Mouse (Mus musculus): ENCODE measurements around the gene Ahsg. TPM values are rescaled to one million over a fixed set of nuclear protein-coding genes. Genes with fewer than 3 reads are reported as not detected.

The Ahsg gene
- polyA plus RNA-seq, 2 experiments: 1.4 TPM; not detected in 1

DNA sequence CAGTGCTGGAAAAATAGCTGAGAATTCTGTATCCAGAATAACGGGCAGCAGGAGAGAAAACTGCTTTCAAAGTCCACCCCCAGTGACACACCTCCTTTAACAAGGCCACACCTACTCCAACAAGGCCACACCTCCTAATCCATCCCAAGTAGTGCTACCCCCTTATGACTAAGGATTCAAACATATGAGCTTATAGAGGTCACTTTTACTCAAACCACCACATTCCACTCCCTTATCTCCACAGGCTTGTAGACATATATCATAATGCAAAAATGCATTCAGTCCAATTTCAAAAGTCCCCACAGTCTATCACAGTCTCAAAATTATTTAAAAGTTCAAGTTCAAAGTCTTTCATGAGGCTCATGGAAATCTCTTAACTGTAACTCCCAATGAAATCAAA, 43.4 kb upstream of the Ahsg start:
- Histone ChIP-seq H3K36me3 (ENCODE audit: control insufficient read depth, insufficient read depth, low read length) (no peaks in the 10 kb centered on the region; the same call in 1 of the 2 replicates), H3K4me2 (replicated peaks; ENCODE audit: low read depth, low read length, severe bottlenecking) (no peak overlapping the region), H3K4me3 (replicated peaks; ENCODE audit: low read length) (no peak overlapping the region), H3K4me1 (ENCODE audit: control insufficient read depth, insufficient read depth, low read length) (0 out of 2 replicates have a peak, but pooled peaks cover 6% of the 10 kb centered on the region), H3K9me3 (ENCODE audit: control insufficient read depth, low read length) (no peaks in the 10 kb centered on the region), H3K9ac (ENCODE audit: low read depth, low read length, severe bottlenecking) (no peak overlapping the region), H3K27me3 (ENCODE audit: control insufficient read depth, insufficient read depth, low read length) (no peaks in the 10 kb centered on the region), H3K27ac (replicated peaks; ENCODE audit: low read depth, low read length) (no peak overlapping the region)
- WGBS: 84% methylated on average over 1 of the region's 1 CpGs
- no peak for ATAC-seq (ENCODE audit: low FRiP score, low read depth)
- DNase-seq (ENCODE audit: low spot score): no peak
- TF ChIP-seq POLR2A (IDR thresholded peaks at IDR 0.05; ENCODE audit: borderline replicate concordance, extremely low read depth, insufficient read depth, insufficient read length): no peak

DNA sequence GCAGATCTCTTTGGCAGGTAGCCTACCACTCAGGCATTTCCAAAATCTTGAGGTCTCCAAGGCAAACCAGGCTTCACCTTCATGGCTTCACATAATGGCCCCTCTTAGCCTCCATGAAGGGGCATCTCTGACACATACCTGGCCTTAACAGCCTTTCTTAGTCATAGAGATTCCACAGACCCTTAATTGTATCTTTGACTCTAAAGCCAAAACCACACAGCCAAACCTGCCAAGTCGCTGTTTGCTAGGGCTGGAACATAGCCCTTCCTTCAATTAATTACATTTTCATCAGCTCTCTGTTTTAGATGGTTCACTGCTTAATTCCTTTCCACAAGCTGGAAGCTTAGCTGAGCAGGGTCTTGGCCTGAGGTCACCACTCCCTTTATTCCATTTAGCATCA, 42.7 kb upstream of the Ahsg start:
- no peak overlapping the region for H3K4me2 ChIP-seq (replicated peaks; ENCODE audit: low read depth, low read length, severe bottlenecking)
- H3K36me3 ChIP-seq (ENCODE audit: control insufficient read depth, insufficient read depth, low read length): no peaks in the 10 kb centered on the region; the same call in 1 of the 2 replicates
- no peak overlapping the region for H3K27ac ChIP-seq (replicated peaks; ENCODE audit: low read depth, low read length)
- H3K4me1 ChIP-seq (ENCODE audit: control insufficient read depth, insufficient read depth, low read length): 0 out of 2 replicates have a peak, but pooled peaks cover 6% of the 10 kb centered on the region
- TF ChIP-seq POLR2A (IDR thresholded peaks at IDR 0.05; ENCODE audit: borderline replicate concordance, extremely low read depth, insufficient read depth, insufficient read length): no peak
- DNase-seq (ENCODE audit: low spot score) (no peak), ATAC-seq (ENCODE audit: low FRiP score, low read depth) (no peak)
- no peaks in the 10 kb centered on the region for H3K27me3 ChIP-seq (ENCODE audit: control insufficient read depth, insufficient read depth, low read length)
- no peak overlapping the region for H3K4me3 ChIP-seq (replicated peaks; ENCODE audit: low read length)
- H3K9me3 ChIP-seq (ENCODE audit: control insufficient read depth, low read length): no peaks in the 10 kb centered on the region
- WGBS: 96% methylated on average over 1 of the region's 1 CpGs
- H3K9ac ChIP-seq (ENCODE audit: low read depth, low read length, severe bottlenecking): no peak overlapping the region

DNA sequence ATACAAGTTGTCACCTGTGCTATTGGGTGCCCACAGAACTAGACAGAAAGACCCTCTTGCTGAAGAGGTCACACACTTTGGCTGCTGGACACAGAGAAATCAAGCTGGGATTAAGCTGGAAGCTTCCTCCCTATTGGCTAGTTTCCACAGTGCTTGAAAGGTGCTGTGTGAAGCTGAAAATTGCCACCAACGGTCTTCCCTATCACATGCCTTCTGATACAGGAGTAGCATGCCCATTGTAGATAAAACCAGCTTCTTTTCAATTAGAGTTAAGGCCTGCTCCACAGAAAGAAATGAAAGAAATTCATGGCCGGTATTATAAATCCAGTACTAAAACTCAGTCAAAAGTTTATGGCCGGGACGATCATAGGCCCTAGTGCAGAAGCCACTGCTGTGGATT, 38.4 kb upstream of the Ahsg start:
- ATAC-seq (ENCODE audit: low FRiP score, low read depth): no peak
- Histone ChIP-seq H3K27ac (replicated peaks; ENCODE audit: low read depth, low read length) (no peak overlapping the region), H3K9me3 (ENCODE audit: control insufficient read depth, low read length) (no peaks in the 10 kb centered on the region), H3K36me3 (ENCODE audit: control insufficient read depth, insufficient read depth, low read length) (no peaks in the 10 kb centered on the region; the same call in 1 of the 2 replicates), H3K4me1 (ENCODE audit: control insufficient read depth, insufficient read depth, low read length) (peaks cover 3% of the 10 kb centered on the region), H3K4me3 (replicated peaks; ENCODE audit: low read length) (no peak overlapping the region), H3K4me2 (replicated peaks; ENCODE audit: low read depth, low read length, severe bottlenecking) (no peak overlapping the region), H3K27me3 (ENCODE audit: control insufficient read depth, insufficient read depth, low read length) (no peaks in the 10 kb centered on the region), H3K9ac (ENCODE audit: low read depth, low read length, severe bottlenecking) (no peak overlapping the region)
- WGBS: 97% methylated on average over 4 of the region's 4 CpGs
- no peak for DNase-seq (ENCODE audit: low spot score)
- TF ChIP-seq POLR2A (IDR thresholded peaks at IDR 0.05; ENCODE audit: borderline replicate concordance, extremely low read depth, insufficient read depth, insufficient read length): no peak

DNA sequence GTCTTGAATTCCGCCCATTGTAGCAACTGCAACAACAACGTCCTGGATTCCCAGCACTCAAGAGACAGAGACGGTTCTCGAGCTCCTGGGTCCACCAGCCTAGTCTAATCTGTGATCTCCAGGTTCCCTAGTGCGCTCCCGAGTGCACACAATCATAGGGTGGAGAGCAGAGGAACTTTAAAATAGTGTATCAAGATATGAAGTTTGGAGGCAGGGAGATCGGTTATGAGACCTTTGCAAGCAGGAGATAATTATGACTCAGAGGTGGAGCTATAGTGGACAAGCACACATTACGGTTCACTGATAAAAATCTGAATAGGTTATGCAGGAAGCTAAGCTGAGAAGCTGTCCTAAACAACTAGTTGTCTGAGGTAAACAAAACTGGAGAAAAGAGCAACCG, 34.3 kb upstream of the Ahsg start:
- DNase-seq (ENCODE audit: low spot score) (no peak), ATAC-seq (ENCODE audit: low FRiP score, low read depth) (no peak)
- Histone ChIP-seq H3K27me3 (ENCODE audit: control insufficient read depth, insufficient read depth, low read length) (no peaks in the 10 kb centered on the region), H3K9ac (ENCODE audit: low read depth, low read length, severe bottlenecking) (peak overlapping the region; percentile 58), H3K4me1 (ENCODE audit: control insufficient read depth, insufficient read depth, low read length) (peaks cover 9% of the 10 kb centered on the region), H3K9me3 (ENCODE audit: control insufficient read depth, low read length) (no peaks in the 10 kb centered on the region), H3K27ac (replicated peaks; ENCODE audit: low read depth, low read length) (peak overlapping the region; percentile 61; the same call in 1 of the 2 replicates), H3K4me3 (replicated peaks; ENCODE audit: low read length) (peak overlapping the region; percentile 71), H3K36me3 (ENCODE audit: control insufficient read depth, insufficient read depth, low read length) (peaks cover 5% of the 10 kb centered on the region), H3K4me2 (replicated peaks; ENCODE audit: low read depth, low read length, severe bottlenecking) (peak overlapping the region; percentile 82)
- WGBS: 12% methylated on average over 9 of the region's 9 CpGs
- no peak for TF ChIP-seq POLR2A (IDR thresholded peaks at IDR 0.05; ENCODE audit: borderline replicate concordance, extremely low read depth, insufficient read depth, insufficient read length)

DNA sequence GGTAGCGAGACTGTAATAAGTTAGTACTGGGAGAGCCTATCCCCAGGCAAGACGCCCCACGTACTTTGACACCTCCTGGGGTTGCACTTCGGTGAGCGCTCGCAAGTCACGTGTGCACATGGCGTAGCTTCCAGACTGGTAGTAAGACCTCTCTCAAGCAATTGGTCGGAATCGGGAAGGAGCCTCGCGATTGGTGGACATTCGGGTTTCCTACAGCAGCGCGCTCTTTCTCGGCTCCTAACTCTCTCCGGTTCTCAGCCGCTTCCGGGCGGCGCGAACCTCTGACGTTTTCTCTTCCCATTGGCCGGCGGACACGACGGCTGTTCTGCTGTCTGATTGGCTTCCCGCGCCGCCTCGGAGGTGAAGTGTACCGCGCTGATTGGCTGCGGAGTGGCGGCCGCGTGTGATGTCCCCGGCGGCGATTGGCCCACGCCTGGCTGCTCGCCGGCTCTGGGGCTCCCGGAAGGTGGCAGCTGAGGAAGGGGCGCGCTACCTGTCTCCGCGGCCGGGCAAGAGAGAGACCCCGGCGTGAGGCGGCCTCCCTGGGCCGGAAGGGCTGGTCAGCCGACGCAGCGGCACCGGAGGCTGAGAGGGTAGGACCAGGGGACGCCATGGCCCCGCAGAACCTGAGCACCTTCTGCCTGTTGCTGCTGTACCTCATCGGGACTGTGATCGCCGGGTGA, 33.5 kb upstream of the Ahsg start, which contains the start of the genes Tbccd1 and Dnajb11:
Gene Tbccd1 (minus strand): TSS at position 239 of the 683 bp plus-strand sequence.
Gene Dnajb11 (plus strand): TSS at position 415 of the 683 bp plus-strand sequence.
- H3K27ac ChIP-seq (replicated peaks; ENCODE audit: low read depth, low read length): peak within 1 kb of the TSS; percentile 61; the same call in 1 of the 2 replicates
- peak; percentile 59; the same call in 1 of the 2 replicates for TF ChIP-seq POLR2A (IDR thresholded peaks at IDR 0.05; ENCODE audit: borderline replicate concordance, extremely low read depth, insufficient read depth, insufficient read length)
- H3K4me2 ChIP-seq (replicated peaks; ENCODE audit: low read depth, low read length, severe bottlenecking): peak within 1 kb of the TSS; percentile 82
- no peaks in the 10 kb centered on the region for H3K9me3 ChIP-seq (ENCODE audit: control insufficient read depth, low read length)
- H3K27me3 ChIP-seq (ENCODE audit: control insufficient read depth, insufficient read depth, low read length): no peaks in the 10 kb centered on the region
- peaks cover 11% of the 10 kb centered on the region for H3K36me3 ChIP-seq (ENCODE audit: control insufficient read depth, insufficient read depth, low read length)
- peak; percentile 100 for DNase-seq (ENCODE audit: low spot score)
- H3K4me1 ChIP-seq (ENCODE audit: control insufficient read depth, insufficient read depth, low read length): peaks cover 9% of the 10 kb centered on the region
- H3K4me3 ChIP-seq (replicated peaks; ENCODE audit: low read length): peak within 1 kb of the TSS; percentile 71
- peak within 1 kb of the TSS; percentile 79 for H3K9ac ChIP-seq (ENCODE audit: low read depth, low read length, severe bottlenecking)
- peak; percentile 100 for ATAC-seq (ENCODE audit: low FRiP score, low read depth)
- under 1% methylated on average over 62 of the region's 62 CpGs for WGBS
